Mouse (Mus musculus): Measurements from ENCODE around the gene Hoxa11. TPM values are rescaled to one million over a fixed set of nuclear protein-coding genes. Genes with fewer than 3 reads are reported as not detected.

Hoxa11 gene
- polyA plus RNA-seq, 1 experiment from 2014 or later = not detected

- Histone ChIP-seq H3K9me3 (ENCODE audit: low read depth, low read length) (no peaks in the 10 kb centered on the region), H3K36me3 (ENCODE audit: insufficient read depth) (no peaks in the 10 kb centered on the region), H3K9ac (no peak overlapping the region), H3K4me3 (ENCODE audit: low read depth, low read length) (peak overlapping the region; percentile 12; the same call in 1 of the 2 replicates), H3K27ac (ENCODE audit: low read depth) (no peak overlapping the region), H3K27me3 (ENCODE audit: insufficient read depth, low read length) (peaks cover 100% of the 10 kb centered on the region), H3K4me1 (ENCODE audit: insufficient read depth) (no peaks in the 10 kb centered on the region), H3K4me2 (peak overlapping the region; percentile 20; the same call in 1 of the 2 replicates)
- DNase-seq = no peak
- TF ChIP-seq CTCF (IDR thresholded peaks at IDR 0.05; ENCODE audit: low read depth) = no peak
- no peak for ATAC-seq (ENCODE audit: insufficient read depth)
- 1% methylated on average over 70 of the region's 71 CpGs for WGBS
Observed at GRCm38 (mm10) chr6:52245040-52245756, 412 bp downstream of the Hoxa11 start.

GRCm38 (mm10) chr6:52244471-52245039, 1.1 kb downstream of the Hoxa11 start:
- H3K36me3 ChIP-seq (ENCODE audit: insufficient read depth) = no peaks in the 10 kb centered on the region
- H3K9ac ChIP-seq = no peak overlapping the region
- H3K4me1 ChIP-seq (ENCODE audit: insufficient read depth) = no peaks in the 10 kb centered on the region
- ATAC-seq (ENCODE audit: insufficient read depth) (no peak), DNase-seq (no peak)
- H3K9me3 ChIP-seq (ENCODE audit: low read depth, low read length) = no peaks in the 10 kb centered on the region
- 2% methylated on average over 23 of the region's 23 CpGs for WGBS
- no peak overlapping the region for H3K27ac ChIP-seq (ENCODE audit: low read depth)
- H3K4me2 ChIP-seq = peak overlapping the region; percentile 20; the same call in 1 of the 2 replicates
- peak overlapping the region; percentile 12; the same call in 1 of the 2 replicates for H3K4me3 ChIP-seq (ENCODE audit: low read depth, low read length)
- peaks cover 100% of the 10 kb centered on the region for H3K27me3 ChIP-seq (ENCODE audit: insufficient read depth, low read length)
- TF ChIP-seq CTCF (IDR thresholded peaks at IDR 0.05; ENCODE audit: low read depth) = no peak

GRCm38 (mm10) chr6:52243681-52244121, 1.9 kb downstream of the Hoxa11 start:
- 4% methylated on average over 12 of the region's 12 CpGs for WGBS
- H3K27me3 ChIP-seq (ENCODE audit: insufficient read depth, low read length) = peaks cover 99% of the 10 kb centered on the region
- no peak overlapping the region for H3K4me3 ChIP-seq (ENCODE audit: low read depth, low read length)
- no peak overlapping the region for H3K27ac ChIP-seq (ENCODE audit: low read depth)
- TF ChIP-seq CTCF (IDR thresholded peaks at IDR 0.05; ENCODE audit: low read depth) = no peak
- DNase-seq (no peak), ATAC-seq (ENCODE audit: insufficient read depth) (no peak)
- H3K4me2 ChIP-seq = no peak overlapping the region
- H3K9me3 ChIP-seq (ENCODE audit: low read depth, low read length) = no peaks in the 10 kb centered on the region
- no peak overlapping the region for H3K9ac ChIP-seq
- no peaks in the 10 kb centered on the region for H3K4me1 ChIP-seq (ENCODE audit: insufficient read depth)
- no peaks in the 10 kb centered on the region for H3K36me3 ChIP-seq (ENCODE audit: insufficient read depth)

GRCm38 (mm10) chr6:52242801-52243332, 2.7 kb downstream of the Hoxa11 start:
- no peak overlapping the region for H3K4me3 ChIP-seq (ENCODE audit: low read depth, low read length)
- H3K27ac ChIP-seq (ENCODE audit: low read depth) = no peak overlapping the region
- H3K27me3 ChIP-seq (ENCODE audit: insufficient read depth, low read length) = peaks cover 99% of the 10 kb centered on the region
- no peak overlapping the region for H3K9ac ChIP-seq
- DNase-seq (no peak), ATAC-seq (ENCODE audit: insufficient read depth) (no peak)
- H3K9me3 ChIP-seq (ENCODE audit: low read depth, low read length) = no peaks in the 10 kb centered on the region
- H3K4me2 ChIP-seq = no peak overlapping the region
- no peaks in the 10 kb centered on the region for H3K36me3 ChIP-seq (ENCODE audit: insufficient read depth)
- 5% methylated on average over 4 of the region's 4 CpGs for WGBS
- TF ChIP-seq CTCF (IDR thresholded peaks at IDR 0.05; ENCODE audit: low read depth) = no peak
- H3K4me1 ChIP-seq (ENCODE audit: insufficient read depth) = no peaks in the 10 kb centered on the region

- H3K4me3 ChIP-seq (ENCODE audit: low read depth, low read length) = 0 out of 2 replicates have a peak overlapping the region, but pooled peaks have one; percentile 19
- WGBS = 4% methylated on average over 9 of the region's 9 CpGs
- H3K4me1 ChIP-seq (ENCODE audit: insufficient read depth) = no peaks in the 10 kb centered on the region
- H3K9ac ChIP-seq = no peak overlapping the region
- TF ChIP-seq CTCF (IDR thresholded peaks at IDR 0.05; ENCODE audit: low read depth) = no peak
- H3K27me3 ChIP-seq (ENCODE audit: insufficient read depth, low read length) = peaks cover 99% of the 10 kb centered on the region
- H3K27ac ChIP-seq (ENCODE audit: low read depth) = no peak overlapping the region
- ATAC-seq (ENCODE audit: insufficient read depth) (no peak), DNase-seq (no peak)
- no peaks in the 10 kb centered on the region for H3K9me3 ChIP-seq (ENCODE audit: low read depth, low read length)
- no peak overlapping the region for H3K4me2 ChIP-seq
- H3K36me3 ChIP-seq (ENCODE audit: insufficient read depth) = no peaks in the 10 kb centered on the region
Observed at GRCm38 (mm10) chr6:52241001-52241621, 4.5 kb downstream of the Hoxa11 start.

GRCm38 (mm10) chr6:52240389-52241000, 5.1 kb downstream of the Hoxa11 start, which contains the start of gene Hoxa10:
Gene Hoxa10 (minus strand): TSS chr6:52240854.
- ATAC-seq (ENCODE audit: insufficient read depth) = peak; percentile 64; the same call in 1 of the 2 replicates
- peak; percentile 95 for DNase-seq
- Histone ChIP-seq H3K27me3 (ENCODE audit: insufficient read depth, low read length) (peaks cover 99% of the 10 kb centered on the region), H3K36me3 (ENCODE audit: insufficient read depth) (no peaks in the 10 kb centered on the region), H3K9me3 (ENCODE audit: low read depth, low read length) (no peaks in the 10 kb centered on the region), H3K4me2 (peak within 1 kb of the TSS; percentile 45), H3K27ac (ENCODE audit: low read depth) (no peak within 1 kb of the TSS), H3K9ac (no peak within 1 kb of the TSS), H3K4me3 (ENCODE audit: low read depth, low read length) (peak within 1 kb of the TSS; percentile 19), H3K4me1 (ENCODE audit: insufficient read depth) (no peaks in the 10 kb centered on the region)
- peak; percentile 82 for TF ChIP-seq CTCF (IDR thresholded peaks at IDR 0.05; ENCODE audit: low read depth)
- 2% methylated on average over 35 of the region's 35 CpGs for WGBS
